In the genomic region with DNA sequence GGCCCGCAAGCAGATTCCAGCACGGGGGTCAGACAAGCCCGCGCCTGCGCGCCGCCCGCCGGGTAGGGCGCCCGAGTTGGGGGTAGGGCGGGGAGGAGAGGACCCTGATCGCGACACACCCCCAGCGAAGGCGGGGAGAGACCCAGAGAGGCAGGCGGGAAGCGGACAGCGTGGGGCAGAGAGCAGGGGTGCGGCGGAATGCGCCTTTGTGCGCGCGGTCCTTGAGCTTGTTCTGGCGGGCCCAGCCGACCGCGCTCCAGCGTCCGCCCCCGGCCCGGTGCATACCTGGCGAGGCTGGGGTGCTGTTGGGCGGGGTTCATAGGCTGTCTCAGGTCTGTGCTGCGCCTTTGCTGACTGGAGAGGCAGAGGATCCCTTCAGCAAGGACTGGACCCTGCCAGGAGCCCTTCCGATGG, we compare ENCODE assay signal across 8 mouse cellular contexts. TPM values are rescaled to one million over a fixed set of nuclear protein-coding genes. Genes with fewer than 3 reads are reported as not detected.
DNase-seq lines count a peak whose midpoint lies in the region; ATAC-seq lines count a peak whose summit lies in the region.

No protein-coding gene starts in this region.

- whole genome bisulfite sequencing in hindbrain, embryonic 14.5 days, result 2% methylated on average over 36 of the region's 37 CpGs
- under 1% methylated on average over 37 of the region's 37 CpGs for WGBS in midbrain, embryonic 10.5 days

- no peaks in the 10 kb centered on the region for H3K9me3 ChIP-seq in hindbrain, embryonic 14.5 days (ENCODE audit: control insufficient read depth, low read length)
- H3K9me3 ChIP-seq in midbrain, embryonic 10.5 days (replicated peaks), result no peaks in the 10 kb centered on the region

- H3K27me3 ChIP-seq in hindbrain, embryonic 14.5 days (ENCODE audit: control insufficient read depth, insufficient read depth, low read length), result peaks cover 55% of the 10 kb centered on the region
- H3K27me3 ChIP-seq in midbrain, embryonic 10.5 days (ENCODE audit: low read depth, poor library complexity, severe bottlenecking), result peaks cover 81% of the 10 kb centered on the region

- H3K27ac ChIP-seq in hindbrain, embryonic 14.5 days, result no peak overlapping the region
- peak overlapping the region; percentile 19; the same call in 1 of the 2 replicates for H3K27ac ChIP-seq in midbrain, embryonic 10.5 days (replicated peaks)

- H3K4me3 ChIP-seq in hindbrain, embryonic 14.5 days (replicated peaks; ENCODE audit: low read length), result peak overlapping the region; percentile 26
- peak overlapping the region; percentile 53 for H3K4me3 ChIP-seq in midbrain, embryonic 10.5 days

- peak; percentile 22 for DNase-seq in gastrocnemius, postnatal 14 days
- DNase-seq in gastrocnemius, postnatal 36 days, result no peak
- DNase-seq in ES-CJ7 (ENCODE audit: low read depth, low spot score), result peak; percentile 45
- DNase-seq in hindbrain, embryonic 14.5 days (ENCODE audit: low spot score), result no peak
- peak; percentile 50 for DNase-seq in midbrain, embryonic 10.5 days (ENCODE audit: low spot score)
- peak; percentile 48 to 62 for DNase-seq in thymus, postnatal 36 days
- no peak for DNase-seq in cerebellum, postnatal 36 days

- peak overlapping the region; percentile 48 for H3K4me2 ChIP-seq in hindbrain, embryonic 14.5 days (replicated peaks)

- H3K4me1 ChIP-seq in hindbrain, embryonic 14.5 days (replicated peaks; ENCODE audit: control insufficient read depth, insufficient read depth, low read length), result peaks cover 11% of the 10 kb centered on the region; the same call in 1 of the 2 replicates
- peaks cover 35% of the 10 kb centered on the region for H3K4me1 ChIP-seq in midbrain, embryonic 10.5 days

- no peak for ATAC-seq in hindbrain, embryonic 14.5 days (ENCODE audit: low FRiP score)
- ATAC-seq in frontal cortex, adult (ENCODE audit: low TSS enrichment), result no peak

- intact Hi-C loops in gastrocnemius, postnatal 14 days (cut with DNase I; ENCODE audit: low total_unique reads), result loop anchor here (5.0 kb wide), 1 partner anchor 70 kb away; no protein-coding TSS in a partner anchor
- intact Hi-C loops in gastrocnemius, postnatal 36 days (cut with DNase I), result loop anchor here (2.0 to 5.0 kb wide), 3 partner anchors 51 to 110 kb away; partner anchors contain the start of gene Jag2

- H3K9ac ChIP-seq in hindbrain, embryonic 14.5 days, result no peak overlapping the region

- H3K36me3 ChIP-seq in hindbrain, embryonic 14.5 days (replicated peaks; ENCODE audit: control insufficient read depth, insufficient read depth), result no peaks in the 10 kb centered on the region
- no peaks in the 10 kb centered on the region for H3K36me3 ChIP-seq in midbrain, embryonic 10.5 days

RNA-seq across cellular contexts. Expression of gene Gpr132, which starts 9.6 kb away (rescaled TPM):
- under 1 TPM in 1 of 2 experiments, not detected in 1; 0.10 TPM for total RNA-seq in gastrocnemius, postnatal 14 days (2021)
- under 1 TPM; 0.10 to 0.26 TPM for total RNA-seq in gastrocnemius, postnatal 36 days (2021)
- polyA plus RNA-seq in hindbrain, embryonic 14.5 days (2014; fragmentation: Nextera tagmentation; extraction: Ambion mirVana), result not detected in 2 replicates
- not detected in 2 replicates for polyA plus RNA-seq in midbrain, embryonic 10.5 days (2016; fragmentation: Nextera tagmentation; extraction: Ambion mirVana)

RNA-seq across cellular contexts. Expression of gene Cdca4, which starts 48.4 kb away (rescaled TPM):
- 1 to 10 TPM; 4.3 to 5.8 TPM for total RNA-seq in gastrocnemius, postnatal 14 days (2021)
- 1 to 10 TPM; 2.1 to 3.0 TPM for total RNA-seq in gastrocnemius, postnatal 36 days (2021)
- polyA plus RNA-seq in hindbrain, embryonic 14.5 days (2014; fragmentation: Nextera tagmentation; extraction: Ambion mirVana), result 39.1 and 43.4 TPM in 2 replicates
- polyA plus RNA-seq in midbrain, embryonic 10.5 days (2016; fragmentation: Nextera tagmentation; extraction: Ambion mirVana), result 178 and 181 TPM in 2 replicates

RNA-seq across cellular contexts. Expression of gene Jag2, which starts 52.0 kb away (rescaled TPM):
- 10 to 100 TPM; 24.2 to 25.5 TPM for total RNA-seq in gastrocnemius, postnatal 14 days (2021)
- total RNA-seq in gastrocnemius, postnatal 36 days (2021), result 10 to 100 TPM; 18.0 to 19.6 TPM
- polyA plus RNA-seq in hindbrain, embryonic 14.5 days (2014; fragmentation: Nextera tagmentation; extraction: Ambion mirVana), result 12.5 and 16.1 TPM in 2 replicates
- 2.4 and 2.8 TPM in 2 replicates for polyA plus RNA-seq in midbrain, embryonic 10.5 days (2016; fragmentation: Nextera tagmentation; extraction: Ambion mirVana)

Comparison
In these comparisons a context has a peak if more than half of its experiments do, and no peak if none do; other contexts are left out.
1. DNase-seq: peak in gastrocnemius, postnatal 14 days (single experiment), ES-CJ7 (single experiment), midbrain, embryonic 10.5 days (single experiment) and thymus, postnatal 36 days (2 of 2); none in gastrocnemius, postnatal 36 days (0 of 2), hindbrain, embryonic 14.5 days (single experiment) and cerebellum, postnatal 36 days (0 of 2).